Mouse (Mus musculus) heart, embryonic 16.5 days (tissue): ENCODE measurements at regions not wholly inside any gene's neighbourhood (a gene's known extent, or its start where the extent isn't known, plus 50 kb on each side); places are given as distances from the start of the nearest gene placed in this dataset.

Source experiments
- ATAC-seq: fragments of 200-750 bp; cut with Nextera tagmentation; replicated peaks from 2 replicates; pipeline ENCODE4 v1.8.0; 2017; ENCODE audit warnings: moderate number of reproducible peaks; ENCODE audit not compliant: insufficient read depth, low FRiP score; ENCODE audit errors: extremely low read depth
- H3K27ac ChIP-seq: fragments of 300-500 bp; sonication (generic); 2 replicates; pipeline ENCODE4 v1.5.1; 2014; ENCODE audit warnings: mild to moderate bottlenecking, low read length, control low read depth, moderate library complexity
- H3K27me3 ChIP-seq: fragments of 300-500 bp; sonication (generic); 2 replicates; pipeline ENCODE4 v1.6.1; 2014; ENCODE audit warnings: low read length, mixed read lengths; ENCODE audit not compliant: control insufficient read depth, insufficient read depth
- H3K36me3 ChIP-seq: fragments of 300-500 bp; sonication (generic); 2 replicates; pipeline ENCODE4 v1.6.1; 2014; ENCODE audit not compliant: control insufficient read depth, insufficient read depth
- H3K4me1 ChIP-seq: fragments of 300-500 bp; sonication (generic); 2 replicates; pipeline ENCODE4 v1.6.1; 2014; ENCODE audit warnings: low read length, mixed read lengths; ENCODE audit not compliant: control insufficient read depth, insufficient read depth
- H3K4me2 ChIP-seq: fragments of 300-500 bp; sonication (generic); 2 replicates; pipeline ENCODE4 v1.6.1; 2014; ENCODE audit warnings: low read depth, mild to moderate bottlenecking, control low read depth, low read length
- H3K4me3 ChIP-seq: fragments of 300-500 bp; sonication (generic); 2 replicates; pipeline ENCODE4 v1.5.1; 2014; ENCODE audit warnings: mild to moderate bottlenecking, control low read depth, low read length
- H3K9ac ChIP-seq: fragments of 300-500 bp; sonication (generic); 2 replicates; pipeline ENCODE4 v1.6.1; 2014; ENCODE audit warnings: low read length, control low read depth
- H3K9me3 ChIP-seq: fragments of 300-500 bp; sonication (generic); replicated peaks from 2 replicates; pipeline ENCODE4 v1.6.1; 2016; ENCODE audit warnings: low read length; ENCODE audit not compliant: control insufficient read depth
- WGBS: fragments of 180-500 bp; shearing (Covaris S2); extraction: QIAGEN DNeasy Blood & Tissue Kit; methylation state at CpG from one replicate; pipeline ENCODE4 v1.1.7; 2014; 5-methylcytosine and 5-hydroxymethylcytosine counted together

DNA sequence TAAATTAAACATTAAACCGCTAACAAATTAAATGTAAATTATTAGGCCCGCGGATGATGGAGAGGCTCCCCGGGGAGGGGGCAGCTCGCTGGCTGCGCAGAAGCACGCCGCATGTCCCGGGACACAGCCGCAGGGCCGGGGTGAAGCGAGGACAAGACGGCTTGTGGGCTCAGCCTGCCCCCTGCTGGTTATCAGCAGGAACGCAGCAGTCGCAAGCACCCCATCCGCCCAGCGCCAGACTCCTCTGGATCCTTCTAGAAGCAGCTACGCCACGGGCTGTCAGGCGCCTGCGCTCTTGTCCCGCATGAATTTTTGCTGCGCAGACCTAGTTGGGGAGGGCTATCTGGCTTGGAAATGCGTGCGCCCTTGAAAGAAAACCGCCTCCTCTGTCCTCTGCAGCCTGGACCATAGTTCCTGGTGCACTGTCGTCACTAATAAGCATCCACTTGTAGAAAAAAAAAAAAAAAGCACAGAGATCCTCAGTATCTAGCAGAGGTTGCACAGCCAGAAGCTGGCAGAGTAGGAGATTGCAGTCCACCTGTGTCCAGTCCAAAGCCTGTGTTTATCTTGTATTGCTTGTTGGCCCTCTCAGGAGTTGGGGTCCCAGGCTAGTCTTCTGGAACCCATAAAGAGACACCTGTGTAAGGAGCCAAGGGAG lies 73.4 kb upstream of the Ppp2r5c start:
- Histone ChIP-seq H3K9me3 (no peaks in the 10 kb centered on the region), H3K9ac (no peak overlapping the region), H3K4me2 (peak overlapping the region; percentile 39; the same call in 1 of the 2 replicates), H3K27ac (no peak overlapping the region), H3K4me1 (0 out of 2 replicates have a peak, but pooled peaks cover 2% of the 10 kb centered on the region), H3K36me3 (no peaks in the 10 kb centered on the region), H3K4me3 (no peak overlapping the region), H3K27me3 (peaks cover 28% of the 10 kb centered on the region)
- WGBS: 1% methylated on average over 27 of the region's 27 CpGs
- peak; percentile 49; the same call in 1 of the 2 replicates for ATAC-seq

DNA sequence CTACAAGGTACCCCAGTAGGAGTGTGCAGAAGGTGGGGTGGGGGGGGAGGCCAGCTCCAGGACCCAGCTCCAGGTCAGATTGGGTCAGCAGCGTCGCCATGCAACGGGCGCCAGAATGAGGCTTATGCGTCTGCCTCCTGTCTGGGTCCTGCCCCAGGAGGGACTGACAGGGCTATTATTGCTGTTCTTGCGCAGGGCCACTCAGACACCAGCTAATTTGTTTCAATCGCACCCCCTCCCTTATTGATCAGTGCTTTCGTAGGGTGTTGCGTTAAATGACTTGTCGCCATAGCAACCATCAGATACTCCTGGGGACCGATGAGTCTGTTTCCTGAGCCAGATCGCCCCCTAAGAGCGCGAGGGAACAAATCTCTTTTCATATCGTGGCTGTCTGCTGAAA lies 71.8 kb upstream of the Ppp2r5c start:
- 6% methylated on average over 15 of the region's 15 CpGs for WGBS
- H3K36me3 ChIP-seq: no peaks in the 10 kb centered on the region
- no peaks in the 10 kb centered on the region for H3K9me3 ChIP-seq
- ATAC-seq: no peak
- H3K27me3 ChIP-seq: peaks cover 28% of the 10 kb centered on the region
- H3K4me2 ChIP-seq: no peak overlapping the region
- H3K9ac ChIP-seq: no peak overlapping the region
- H3K4me3 ChIP-seq: no peak overlapping the region
- no peak overlapping the region for H3K27ac ChIP-seq
- H3K4me1 ChIP-seq: 0 out of 2 replicates have a peak, but pooled peaks cover 2% of the 10 kb centered on the region

DNA sequence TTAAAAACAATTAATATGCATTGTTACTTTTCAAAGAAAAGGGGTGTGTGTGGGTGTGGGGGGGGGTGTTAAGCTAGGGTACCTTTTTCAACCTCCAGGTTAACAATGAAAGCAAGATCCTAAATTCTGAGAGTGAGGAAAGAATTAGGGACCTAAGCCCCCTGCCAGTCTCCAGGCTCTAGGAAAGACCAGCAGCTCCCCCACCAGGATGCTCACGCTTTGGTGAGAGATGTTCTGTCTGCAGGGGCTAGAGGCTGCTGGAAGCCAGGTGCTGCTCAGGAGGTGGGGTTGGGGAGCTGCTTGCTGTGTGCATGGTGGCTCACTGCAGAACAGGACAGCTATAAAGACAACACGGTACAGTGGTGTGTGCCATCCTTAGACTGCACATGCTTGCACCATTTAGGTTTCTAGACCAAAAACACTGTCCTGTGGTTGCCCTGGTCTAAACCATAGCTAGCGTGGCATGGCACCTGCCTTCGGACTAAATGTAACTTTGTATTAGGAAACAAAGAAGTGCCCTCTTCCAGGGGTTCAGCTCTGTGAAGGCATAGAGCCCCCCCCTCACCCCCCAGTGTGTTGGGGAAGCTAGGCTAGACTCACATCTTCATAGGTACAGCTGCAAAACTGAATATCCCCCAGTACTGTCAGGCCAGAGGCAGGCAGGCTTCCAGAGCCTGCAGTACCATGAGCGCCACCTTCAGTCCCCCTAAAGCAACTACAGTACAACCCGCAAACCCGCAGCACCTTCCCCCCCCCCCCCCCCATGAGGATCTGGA lies 70.7 kb upstream of the Ppp2r5c start:
- Histone ChIP-seq H3K27me3 (peaks cover 28% of the 10 kb centered on the region), H3K4me1 (0 out of 2 replicates have a peak, but pooled peaks cover 2% of the 10 kb centered on the region), H3K4me3 (no peak overlapping the region), H3K27ac (no peak overlapping the region), H3K36me3 (no peaks in the 10 kb centered on the region), H3K4me2 (no peak overlapping the region), H3K9me3 (no peaks in the 10 kb centered on the region), H3K9ac (no peak overlapping the region)
- ATAC-seq: no peak
- 33% methylated on average over 7 of the region's 7 CpGs for WGBS

DNA sequence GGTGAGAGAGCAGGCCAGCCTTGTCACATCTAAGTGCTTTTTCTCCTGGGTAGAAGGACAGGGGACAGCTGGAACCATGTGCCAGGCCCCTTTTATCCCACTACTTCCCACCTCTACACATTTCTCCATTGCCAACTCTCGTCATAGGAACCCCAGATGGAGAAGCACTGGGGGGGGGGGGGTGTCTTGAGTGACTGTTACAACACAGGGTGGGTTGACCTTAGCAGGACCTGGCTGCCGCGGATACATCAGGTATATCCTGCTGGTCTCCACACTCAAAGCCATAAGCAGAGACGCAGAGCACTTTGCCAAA lies 70.1 kb upstream of the Ppp2r5c start:
- Histone ChIP-seq H3K27ac (no peak overlapping the region), H3K4me1 (0 out of 2 replicates have a peak, but pooled peaks cover 2% of the 10 kb centered on the region), H3K4me2 (no peak overlapping the region), H3K4me3 (no peak overlapping the region), H3K36me3 (no peaks in the 10 kb centered on the region), H3K9ac (no peak overlapping the region), H3K27me3 (peaks cover 28% of the 10 kb centered on the region), H3K9me3 (no peaks in the 10 kb centered on the region)
- no peak for ATAC-seq
- WGBS: 56% methylated on average over 4 of the region's 4 CpGs

DNA sequence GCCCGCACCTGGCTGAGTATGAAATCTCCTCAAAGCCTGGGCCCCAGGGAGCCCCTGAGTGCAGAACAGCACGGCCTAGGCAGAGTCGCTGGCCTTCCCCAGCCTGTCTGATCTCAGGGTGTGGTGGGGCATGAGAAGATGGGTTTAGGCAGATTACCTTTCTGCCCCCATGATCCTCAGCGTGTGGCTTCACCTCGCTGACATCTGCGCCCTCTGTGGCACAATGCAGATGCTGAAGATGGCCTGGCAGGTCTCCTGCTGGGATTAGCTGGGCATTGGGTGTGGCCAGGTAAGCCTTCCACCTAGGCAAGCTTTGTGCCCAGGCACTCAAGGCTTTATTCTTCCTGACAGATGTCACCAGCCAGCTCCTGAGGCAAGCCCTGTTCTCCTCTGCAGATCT lies 69.6 kb upstream of the Ppp2r5c start:
- H3K4me1 ChIP-seq: 0 out of 2 replicates have a peak, but pooled peaks cover 2% of the 10 kb centered on the region
- H3K9ac ChIP-seq: no peak overlapping the region
- no peaks in the 10 kb centered on the region for H3K36me3 ChIP-seq
- ATAC-seq: no peak
- 60% methylated on average over 6 of the region's 6 CpGs for WGBS
- H3K9me3 ChIP-seq: no peaks in the 10 kb centered on the region
- no peak overlapping the region for H3K27ac ChIP-seq
- peaks cover 28% of the 10 kb centered on the region for H3K27me3 ChIP-seq
- H3K4me2 ChIP-seq: no peak overlapping the region
- no peak overlapping the region for H3K4me3 ChIP-seq

DNA sequence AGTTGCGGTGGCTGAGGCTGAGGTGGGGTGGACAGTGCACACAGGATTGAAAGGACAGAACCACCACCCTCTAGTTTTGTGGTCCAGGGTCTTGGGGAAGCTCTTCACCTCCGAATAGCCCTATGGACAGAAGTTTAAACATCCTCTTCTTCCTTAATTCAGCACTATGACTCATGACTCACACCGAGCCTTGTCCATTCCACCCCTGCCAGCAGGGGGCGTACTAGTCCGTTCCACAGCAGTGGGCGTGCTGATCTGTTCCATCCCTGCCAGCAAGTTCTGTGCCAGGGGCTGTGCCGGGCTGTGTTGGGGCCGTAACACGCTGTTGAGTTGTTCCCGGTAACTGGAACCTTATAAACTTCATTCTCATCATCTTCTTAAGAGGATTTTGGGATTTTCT lies 69.2 kb upstream of the Ppp2r5c start:
- 67% methylated on average over 10 of the region's 10 CpGs for WGBS
- no peak overlapping the region for H3K27ac ChIP-seq
- no peak overlapping the region for H3K4me3 ChIP-seq
- H3K9me3 ChIP-seq: no peaks in the 10 kb centered on the region
- H3K4me2 ChIP-seq: no peak overlapping the region
- H3K9ac ChIP-seq: no peak overlapping the region
- peaks cover 25% of the 10 kb centered on the region for H3K27me3 ChIP-seq
- H3K36me3 ChIP-seq: no peaks in the 10 kb centered on the region
- H3K4me1 ChIP-seq: 0 out of 2 replicates have a peak, but pooled peaks cover 2% of the 10 kb centered on the region
- no peak for ATAC-seq

DNA sequence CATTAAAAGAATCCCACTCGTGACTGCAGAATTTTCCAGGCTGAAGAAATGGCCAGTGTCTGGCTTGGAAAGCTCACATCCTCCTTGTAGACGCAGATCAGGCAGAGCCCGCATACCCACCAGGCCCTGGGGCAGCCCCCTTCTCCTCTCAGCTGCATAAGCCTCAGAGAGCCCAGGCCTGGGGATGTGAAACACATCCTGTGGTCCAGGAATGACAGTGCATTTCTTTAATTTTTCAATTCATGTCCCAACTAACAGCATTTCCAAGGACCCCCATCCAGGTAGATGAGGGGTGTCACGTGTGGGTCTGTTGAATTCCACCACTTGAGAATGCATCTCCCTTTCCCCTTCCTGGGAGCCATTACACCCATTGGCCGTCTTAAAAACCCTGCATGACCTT lies 68.6 kb upstream of the Ppp2r5c start:
- H3K9me3 ChIP-seq: no peaks in the 10 kb centered on the region
- WGBS: 72% methylated on average over 5 of the region's 5 CpGs
- H3K4me3 ChIP-seq: no peak overlapping the region
- no peak overlapping the region for H3K4me2 ChIP-seq
- H3K27ac ChIP-seq: no peak overlapping the region
- peaks cover 21% of the 10 kb centered on the region for H3K27me3 ChIP-seq
- no peak overlapping the region for H3K9ac ChIP-seq
- H3K4me1 ChIP-seq: 0 out of 2 replicates have a peak, but pooled peaks cover 2% of the 10 kb centered on the region
- no peaks in the 10 kb centered on the region for H3K36me3 ChIP-seq
- ATAC-seq: no peak

DNA sequence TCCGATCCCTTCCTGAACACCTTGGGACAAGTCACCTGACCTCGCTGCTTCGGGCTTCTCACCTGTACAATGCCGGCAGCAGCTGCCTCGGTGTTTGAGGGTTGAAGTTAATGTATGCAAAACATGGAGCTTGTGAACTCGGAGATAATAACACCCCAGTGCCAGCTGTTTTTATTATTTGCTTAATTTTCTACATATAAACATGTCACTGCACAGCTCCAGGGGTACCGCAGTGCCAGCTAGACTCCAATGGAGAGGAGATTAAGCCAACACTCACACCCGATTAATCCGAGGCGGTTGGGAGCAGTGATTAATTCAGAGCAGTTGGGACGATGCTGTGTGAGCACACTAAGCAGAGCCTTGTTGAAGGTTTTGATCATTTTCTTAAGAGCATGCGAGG lies 67.2 kb upstream of the Ppp2r5c start:
- Histone ChIP-seq H3K36me3 (no peaks in the 10 kb centered on the region), H3K27me3 (peaks cover 9% of the 10 kb centered on the region), H3K4me1 (0 out of 2 replicates have a peak, but pooled peaks cover 2% of the 10 kb centered on the region), H3K4me3 (no peak overlapping the region), H3K4me2 (no peak overlapping the region), H3K9me3 (no peaks in the 10 kb centered on the region), H3K27ac (no peak overlapping the region), H3K9ac (no peak overlapping the region)
- ATAC-seq: no peak
- WGBS: 71% methylated on average over 12 of the region's 12 CpGs
